Mouse (Mus musculus): ENCODE results near the gene Mybphl.

DNA sequence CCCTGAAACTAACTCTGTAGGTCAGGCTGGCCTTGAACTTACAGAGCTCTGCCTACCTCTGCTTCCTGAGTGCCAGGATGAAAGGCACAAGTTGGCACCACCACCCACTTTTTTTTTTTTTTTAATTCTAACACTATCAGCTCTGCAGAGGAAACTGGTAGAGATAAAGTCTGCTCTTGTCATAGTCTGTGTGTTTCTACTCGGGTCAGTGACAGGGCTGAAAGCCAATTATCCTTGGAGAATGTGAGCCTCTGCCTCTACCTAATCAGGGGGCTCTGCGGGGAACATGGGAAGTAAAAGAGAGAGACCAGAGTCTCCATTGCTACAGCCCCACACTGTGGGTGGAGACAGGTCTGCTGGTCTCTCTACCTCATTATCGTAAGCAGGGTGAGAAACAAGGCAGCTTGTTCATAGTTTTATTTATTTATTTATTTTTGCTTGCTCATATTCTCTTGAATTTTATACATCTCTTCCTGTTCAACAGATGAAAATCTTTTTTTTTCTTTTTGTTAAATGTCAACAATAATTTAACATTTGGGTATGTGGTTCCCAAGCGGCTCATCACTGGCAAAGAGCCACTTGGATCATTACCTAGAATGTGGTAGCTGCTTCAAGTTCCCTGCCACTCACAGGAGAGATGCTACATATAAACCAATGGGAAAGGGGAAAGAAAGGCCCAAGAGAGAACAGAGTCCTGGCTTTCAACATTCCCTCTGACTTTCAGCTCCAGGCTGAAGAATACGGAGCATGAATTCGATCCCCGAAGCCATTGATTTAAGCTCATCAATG lies 14.4 kb downstream of the Mybphl start:
- TF ChIP-seq CTCF (IDR thresholded peaks at IDR 0.05; ENCODE audit: borderline replicate concordance, control insufficient read depth, extremely low read depth, insufficient read depth, low read length, poor library complexity) (no peak), POLR2A (IDR thresholded peaks at IDR 0.05; ENCODE audit: control insufficient read depth, extremely low read depth, insufficient read depth, low read length, poor library complexity) (no peak)
